Mouse (Mus musculus): Measurements from ENCODE around the gene Eif2s2. TPM values are rescaled to one million over a fixed set of nuclear protein-coding genes. Genes with fewer than 3 reads are reported as not detected.

Gene Eif2s2
- total and polyA plus RNA-seq, 3 experiments, result 126 to 276 (median 269) TPM

GRCm38 (mm10) chr2:154863672-154864071 is 29.1 kb downstream of the Eif2s2 start:
- in situ Hi-C loops (cut with MboI; ENCODE audit: low pct_ligation_motif_present, low pct_unique_long_range_greater_than_20kb, low sequenced_read_pairs) (no loop called here), dilution Hi-C loops (cut with MboI; ENCODE audit: extremely low pct_ligation_motif_present, extremely low pct_unique_long_range_greater_than_20kb, low sequenced_read_pairs) (no loop called here)
- H3K27me3 ChIP-seq (replicated peaks), result no peaks in the 10 kb centered on the region
- H3K79me2 ChIP-seq (replicated peaks; ENCODE audit: control insufficient read depth, extremely low read depth, insufficient read depth, poor library complexity, severe bottlenecking), result no peaks in the 10 kb centered on the region
- peaks cover 64 to 95% of the 10 kb centered on the region in 2 experiments for H3K36me3 ChIP-seq (replicated peaks in 1 of 2; ENCODE audit: control insufficient read depth in 1 of 2, insufficient read depth in 1 of 2, low read length in 1 of 2)
- H3K9ac ChIP-seq (ENCODE audit: insufficient read depth, low read depth), result no peak overlapping the region
- no peak overlapping the region for H3K4me3 ChIP-seq (replicated peaks in 1 of 3; ENCODE audit: low read depth in 2 of 3, low read length in 2 of 3, poor library complexity in 1 of 3)
- no peak overlapping the region for H3K27ac ChIP-seq (ENCODE audit: insufficient read depth, low read depth)
- no peak for DNase-seq (ENCODE audit: extremely low read depth)
- H3K4me1 ChIP-seq (ENCODE audit: control insufficient read depth in 1 of 2, insufficient read depth in 2 of 2), result no peaks in the 10 kb centered on the region
- H3K4me2 ChIP-seq (ENCODE audit: insufficient read depth, low read depth, poor library complexity, severe bottlenecking), result no peak overlapping the region
- no peaks in the 10 kb centered on the region for H3K9me3 ChIP-seq (replicated peaks; ENCODE audit: low read length)
- TF ChIP-seq ZC3H11A (IDR thresholded peaks at IDR 0.05; ENCODE audit: low read depth, low read length), result no peak
- TF ChIP-seq POLR2AphosphoS2 (IDR thresholded peaks at IDR 0.05; ENCODE audit: low read depth, low read length), result no peak
- TF ChIP-seq KAT2A (IDR thresholded peaks at IDR 0.05; ENCODE audit: insufficient replicate concordance, low read length), result no peak
- TF ChIP-seq SIN3A (IDR thresholded peaks at IDR 0.05; ENCODE audit: low read length), result no peak
- TF ChIP-seq GABPA (IDR thresholded peaks at IDR 0.05; ENCODE audit: insufficient replicate concordance, low read depth, low read length), result no peak
- no peak for TF ChIP-seq HCFC1 (IDR thresholded peaks at IDR 0.05; ENCODE audit: low read depth, low read length)
- TF ChIP-seq IRF4 (IDR thresholded peaks at IDR 0.05; ENCODE audit: low read depth, low read length), result no peak
- TF ChIP-seq ETS1 (conservative IDR thresholded peaks at IDR 0.05; ENCODE audit: low read depth, low read length), result no peak
- TF ChIP-seq MEF2A (IDR thresholded peaks at IDR 0.05; ENCODE audit: borderline replicate concordance, low read depth, low read length), result no peak
- no peak for TF ChIP-seq USF2 (conservative IDR thresholded peaks at IDR 0.05; ENCODE audit: low read depth, low read length)
- no peak for TF ChIP-seq MAX (IDR thresholded peaks at IDR 0.05; ENCODE audit: low read length)

- peak; percentile 58 for DNase-seq (ENCODE audit: extremely low read depth)
- H3K27me3 ChIP-seq (replicated peaks), result no peaks in the 10 kb centered on the region
- peaks cover 16% of the 10 kb centered on the region for H3K79me2 ChIP-seq (replicated peaks; ENCODE audit: control insufficient read depth, extremely low read depth, insufficient read depth, poor library complexity, severe bottlenecking)
- no peak overlapping the region for H3K4me2 ChIP-seq (ENCODE audit: insufficient read depth, low read depth, poor library complexity, severe bottlenecking)
- peaks cover 3% of the 10 kb centered on the region for H3K9me3 ChIP-seq (replicated peaks; ENCODE audit: low read length)
- dilution Hi-C loops (cut with MboI; ENCODE audit: extremely low pct_ligation_motif_present, extremely low pct_unique_long_range_greater_than_20kb, low sequenced_read_pairs), result no loop called here
- no peak overlapping the region for H3K9ac ChIP-seq (ENCODE audit: insufficient read depth, low read depth)
- peaks cover 0 to 5% of the 10 kb centered on the region in 2 experiments; a peak in 1 of 4 replicates for H3K4me1 ChIP-seq (ENCODE audit: control insufficient read depth in 1 of 2, insufficient read depth in 2 of 2)
- no peak overlapping the region for H3K4me3 ChIP-seq (replicated peaks in 1 of 3; ENCODE audit: low read depth in 2 of 3, low read length in 2 of 3, poor library complexity in 1 of 3)
- no peak overlapping the region for H3K27ac ChIP-seq (ENCODE audit: insufficient read depth, low read depth)
- peak; percentile 14 to 87; a peak in 2 of 4 replicates for TF ChIP-seq CTCF (conservative IDR thresholded peaks at IDR 0.05 in 1 of 2, IDR thresholded peaks at IDR 0.05 in 1 of 2; ENCODE audit: low read depth in 2 of 2, low read length in 2 of 2)
- peak; percentile 23; the same call in 1 of the 2 replicates for TF ChIP-seq ZC3H11A (IDR thresholded peaks at IDR 0.05; ENCODE audit: low read depth, low read length)
- TF ChIP-seq IRF4 (IDR thresholded peaks at IDR 0.05; ENCODE audit: low read depth, low read length), result no peak
- no peak for TF ChIP-seq RCOR1 (conservative IDR thresholded peaks at IDR 0.05; ENCODE audit: low read depth, low read length)
- TF ChIP-seq TBP (conservative IDR thresholded peaks at IDR 0.05; ENCODE audit: low read depth, low read length), result no peak
- no peak for TF ChIP-seq BHLHE40 (IDR thresholded peaks at IDR 0.05; ENCODE audit: low read depth, low read length)
- no peak for TF ChIP-seq USF2 (conservative IDR thresholded peaks at IDR 0.05; ENCODE audit: low read depth, low read length)
- TF ChIP-seq HCFC1 (IDR thresholded peaks at IDR 0.05; ENCODE audit: low read depth, low read length), result no peak
- TF ChIP-seq SMC3 (IDR thresholded peaks at IDR 0.05; ENCODE audit: low read depth, low read length), result peak; percentile 79
- no peak for TF ChIP-seq ZNF384 (IDR thresholded peaks at IDR 0.05; ENCODE audit: low read depth, low read length)
- TF ChIP-seq KAT2A (IDR thresholded peaks at IDR 0.05; ENCODE audit: insufficient replicate concordance, low read length), result no peak
- TF ChIP-seq RAD21 (IDR thresholded peaks at IDR 0.05; ENCODE audit: low read depth, low read length), result peak; percentile 85
- no peak for TF ChIP-seq POLR2AphosphoS2 (IDR thresholded peaks at IDR 0.05; ENCODE audit: low read depth, low read length)
- TF ChIP-seq ZKSCAN1 (IDR thresholded peaks at IDR 0.05; ENCODE audit: borderline replicate concordance, low read depth, low read length), result no peak
- TF ChIP-seq PAX5 (IDR thresholded peaks at IDR 0.05; ENCODE audit: low read length), result no peak
- TF ChIP-seq MYC (IDR thresholded peaks at IDR 0.05; ENCODE audit: low read depth, low read length), result no peak
- no peak for TF ChIP-seq CHD1 (IDR thresholded peaks at IDR 0.05; ENCODE audit: low read depth, low read length)
- peaks cover 24 to 66% of the 10 kb centered on the region in 2 experiments for H3K36me3 ChIP-seq (replicated peaks in 1 of 2; ENCODE audit: control insufficient read depth in 1 of 2, insufficient read depth in 1 of 2, low read length in 1 of 2)
- in situ Hi-C loops (cut with MboI; ENCODE audit: low pct_ligation_motif_present, low pct_unique_long_range_greater_than_20kb, low sequenced_read_pairs), result loop anchor here (5.0 kb wide), 1 partner anchor 148 kb away; no protein-coding TSS in a partner anchor
Observed at GRCm38 (mm10) chr2:154855383-154855782, 37.4 kb downstream of the Eif2s2 start.
